Mouse (Mus musculus): ENCODE measurements at regions not wholly inside any gene's neighbourhood (a gene's known extent, or its start where the extent isn't known, plus 50 kb on each side); places are given as distances from the start of the nearest gene placed in this dataset.
A peak's percentile ranks its signal among the peaks of the same experiment; 100 is the strongest.

DNA sequence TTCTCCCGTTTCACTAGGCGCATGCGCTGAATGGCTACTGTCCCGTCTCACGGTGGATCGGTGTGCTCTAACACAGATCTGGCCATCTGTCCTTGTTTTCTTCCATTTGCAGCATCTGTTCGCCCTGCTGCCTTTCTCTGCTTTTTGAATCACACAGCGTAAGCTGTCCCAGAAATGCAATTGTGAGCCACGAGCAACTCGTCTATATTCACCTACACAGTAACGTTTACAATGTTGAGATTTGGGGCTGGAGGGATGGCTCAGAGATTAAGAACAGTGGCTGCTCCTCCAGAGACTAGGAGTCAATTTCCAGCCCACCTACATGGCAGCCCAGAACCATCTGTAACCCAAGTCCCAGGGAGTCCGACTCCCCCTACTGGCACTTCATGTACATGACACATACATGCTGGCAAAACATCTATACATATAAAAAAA is 72.2 kb upstream of the Cnot2 start:
- peak; percentile 33 for DNase-seq (ENCODE audit: low spot score)

DNA sequence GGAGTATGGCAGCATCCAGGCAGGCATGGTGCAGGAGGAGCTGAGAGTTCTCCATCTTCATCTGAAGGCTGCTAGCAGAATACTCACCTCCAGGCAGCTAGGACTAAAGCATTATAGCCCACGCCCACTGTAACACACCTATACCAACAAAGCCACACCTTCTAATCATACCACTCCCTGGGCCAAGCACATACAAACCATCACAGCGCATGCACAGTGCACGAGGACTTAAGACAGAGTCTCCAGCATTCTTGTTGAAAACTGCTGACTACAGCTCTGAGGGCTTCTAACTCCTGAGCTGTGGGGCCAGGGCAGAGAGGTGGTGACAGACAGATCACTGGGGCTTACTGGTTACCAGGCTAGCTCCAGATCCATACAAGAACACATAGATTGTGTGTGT is 68.0 kb upstream of the Cnot2 start:
- DNase-seq (ENCODE audit: low spot score) = no peak

DNA sequence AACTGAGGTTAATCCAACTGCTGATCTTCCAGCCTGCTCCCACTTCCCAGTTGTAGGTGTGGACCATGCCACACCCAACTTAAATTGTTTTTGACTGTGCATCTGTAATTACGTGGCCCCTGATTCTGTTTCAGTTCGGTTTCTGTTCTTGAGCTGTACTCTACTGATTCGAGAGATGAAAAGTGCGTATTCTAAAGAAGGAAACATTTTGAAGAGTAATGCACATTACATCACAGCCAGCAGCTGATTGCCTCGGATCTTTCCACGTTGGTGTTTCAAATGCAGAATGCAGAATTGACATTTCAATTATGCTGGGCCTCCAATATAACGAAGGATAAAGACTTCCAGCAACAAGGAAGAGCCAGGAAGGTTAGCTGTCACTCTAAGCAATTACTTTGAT is 64.7 kb upstream of the Cnot2 start:
- no peak for DNase-seq (ENCODE audit: low spot score)

DNA sequence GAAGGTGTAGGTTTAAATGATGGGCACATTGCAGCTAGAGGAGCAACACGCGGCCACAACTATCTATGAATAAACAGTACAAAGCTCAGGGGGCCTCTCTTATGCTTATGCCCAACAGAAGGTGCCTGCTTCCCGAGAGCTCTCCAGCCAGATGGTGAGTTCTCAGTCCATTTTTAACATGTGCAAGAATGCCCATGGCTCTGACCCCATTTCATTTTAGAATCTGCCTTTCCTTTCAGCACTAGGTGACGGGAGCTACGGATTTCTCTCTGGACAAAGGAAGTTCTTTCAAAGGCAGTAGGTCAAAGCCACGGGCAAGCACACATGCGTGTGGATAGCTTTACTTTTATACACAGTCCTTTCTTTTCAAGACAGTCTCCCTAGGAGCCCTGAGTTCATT is 64.3 kb upstream of the Cnot2 start:
- no peak for DNase-seq (ENCODE audit: low spot score)

DNA sequence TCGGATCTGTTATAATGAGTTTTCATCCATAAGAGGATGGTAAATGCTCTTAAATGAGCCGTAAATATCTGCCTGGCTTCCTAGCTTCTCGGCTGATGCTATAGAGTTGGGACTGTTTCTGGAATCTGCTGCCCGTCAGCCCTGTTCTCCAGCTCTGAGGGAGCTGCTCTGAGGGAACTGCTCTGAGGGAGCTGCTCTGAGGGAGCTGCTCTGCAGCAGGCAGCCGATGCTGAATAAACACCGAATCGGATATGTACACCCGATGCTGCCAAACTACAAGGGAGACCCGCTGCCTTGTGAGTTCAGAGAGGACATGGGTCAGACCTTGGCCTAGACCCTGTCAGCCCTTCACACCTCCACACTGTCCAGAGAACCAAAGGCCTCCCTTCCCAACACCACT is 63.8 kb upstream of the Cnot2 start:
- no peak for DNase-seq (ENCODE audit: low spot score)

Data from left cerebral cortex, adult 11 months (tissue).